Mouse (Mus musculus) olfactory bulb, adult 2 months (tissue): ENCODE results near the gene Dcst2.

Experiments used
- CTCF ChIP-seq: fragments of 200-500 bp; IDR thresholded peaks from 2 replicates; pipeline ENCODE4 v1.5.1; 2012; ENCODE audit warnings: low read depth, mild to moderate bottlenecking, low read length, moderate library complexity; ENCODE audit not compliant: insufficient read depth
- POLR2A ChIP-seq: fragments of 200-500 bp; IDR thresholded peaks from 2 replicates; pipeline ENCODE4 v1.6.1; 2012; ENCODE audit warnings: mild to moderate bottlenecking, low read depth, low read length, moderate library complexity; ENCODE audit not compliant: insufficient read depth

DNA sequence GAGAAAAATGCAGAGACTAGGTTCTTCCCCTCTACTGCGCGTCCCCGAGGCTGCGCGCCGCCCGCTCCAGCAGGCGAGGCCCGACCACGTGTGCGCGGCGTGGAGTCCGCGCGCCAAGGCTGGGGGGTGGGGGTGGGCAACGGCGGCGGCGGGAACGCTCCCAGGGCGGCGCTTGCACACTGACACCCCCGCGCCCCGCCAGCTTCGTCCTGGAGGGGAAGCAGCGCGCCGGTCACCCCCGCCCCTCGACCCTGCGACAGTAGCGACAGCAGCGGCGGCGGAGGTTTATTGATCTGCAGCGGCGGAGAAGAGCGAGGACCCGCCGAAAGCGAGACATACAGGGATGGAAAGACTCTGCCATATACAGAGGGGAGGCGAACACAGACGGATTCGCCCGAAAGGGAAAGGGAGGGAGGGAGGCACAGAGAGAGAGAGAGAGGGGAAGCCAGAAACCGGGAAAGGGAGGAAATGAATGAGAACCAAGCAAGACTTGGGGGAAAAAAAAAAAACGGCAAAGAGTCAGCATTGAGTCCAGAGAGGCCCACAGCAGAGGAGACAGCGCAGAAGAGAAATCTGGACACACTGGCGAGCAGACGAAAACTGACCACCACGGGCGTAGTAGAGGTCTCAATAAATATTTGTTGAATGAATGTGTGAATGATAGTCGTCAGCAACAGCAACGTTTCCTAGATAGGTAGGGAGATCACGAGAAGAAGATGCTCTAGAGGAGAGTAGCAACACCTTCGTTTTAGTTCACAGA is 42.0 kb upstream of the Dcst2 start:
- TF ChIP-seq POLR2A (no peak), CTCF (no peak)
